Mouse (Mus musculus): Measurements from ENCODE around the gene Bckdk. TPM values are rescaled to one million over a fixed set of nuclear protein-coding genes. Genes with fewer than 3 reads are reported as not detected.
A peak's percentile ranks its signal among the peaks of the same experiment; 100 is the strongest.
"Not testable (repeated sequence)": the region's sequence is repeated elsewhere in the genome, so short reads cannot be mapped to it uniquely, and the experiment has no call there.

Bckdk gene
- total RNA-seq, 2 experiments from 2014 or later: 36.8 to 45.1 TPM

DNA sequence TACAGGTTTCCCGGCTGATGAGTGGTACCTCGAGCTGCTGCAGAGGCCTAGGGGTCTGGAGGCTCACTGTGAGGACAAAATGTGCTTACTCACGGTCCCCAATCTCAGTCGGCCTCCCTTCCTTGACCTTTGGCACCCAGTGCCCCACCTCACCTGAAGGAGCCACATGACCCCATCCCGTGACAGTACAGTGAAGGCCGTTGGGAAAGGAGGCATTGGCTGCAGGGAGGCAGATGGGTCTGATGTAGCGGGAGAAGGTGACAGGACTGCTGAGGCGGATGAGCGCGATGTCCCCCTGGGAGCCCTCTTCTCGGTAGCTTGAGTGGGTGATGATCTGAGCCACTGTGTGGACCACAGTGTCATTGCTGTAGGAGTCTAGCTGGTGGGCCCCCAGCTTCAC lies 23.0 kb downstream of the Bckdk start:
- no peak for DNase-seq (ENCODE audit: low spot score in 2 of 2)
- intact Hi-C loops (cut with DNase I): no loop called here

DNA sequence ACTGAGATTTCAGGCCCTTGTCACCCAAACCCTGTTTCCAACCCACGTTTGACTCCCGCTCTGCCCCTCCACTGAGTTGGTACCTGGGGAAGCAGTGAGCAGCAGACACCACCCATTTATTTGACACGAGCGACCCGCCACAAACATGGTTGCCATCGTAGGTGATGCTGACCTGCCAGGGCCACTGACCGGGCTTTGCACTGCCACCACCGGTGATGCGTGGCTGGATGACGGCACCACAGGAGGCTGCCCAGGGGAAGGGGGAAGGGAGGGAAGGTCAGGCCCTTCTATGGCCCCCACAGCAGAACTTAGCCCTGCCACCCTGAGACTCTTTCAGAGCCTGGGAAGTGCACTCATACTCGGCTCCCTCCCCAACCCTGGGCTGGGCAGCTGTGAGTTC lies 23.8 kb downstream of the Bckdk start:
- intact Hi-C loops (cut with DNase I): no loop called here
- no peak for DNase-seq (ENCODE audit: low spot score in 2 of 2)

DNA sequence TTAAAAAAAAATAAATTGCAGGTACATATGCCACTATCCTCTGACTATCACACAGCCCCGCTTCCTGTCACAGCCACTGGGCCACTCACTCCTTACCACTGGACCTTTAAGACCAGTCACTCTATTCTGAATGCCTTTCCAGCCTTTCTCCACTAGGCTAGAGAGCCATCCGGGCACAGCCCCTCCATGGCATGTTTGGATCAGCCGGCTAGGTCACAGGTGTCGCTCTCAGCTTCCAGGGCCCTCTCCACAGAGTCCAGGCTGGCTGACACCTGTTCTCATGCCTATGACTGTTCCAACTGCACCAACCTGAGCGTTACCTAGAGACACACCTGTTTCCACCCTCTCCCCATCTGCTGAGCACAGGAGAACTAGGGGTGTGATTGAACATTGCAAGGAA lies 24.7 kb downstream of the Bckdk start:
- DNase-seq (ENCODE audit: low spot score in 2 of 2): no peak
- intact Hi-C loops (cut with DNase I): no loop called here

DNA sequence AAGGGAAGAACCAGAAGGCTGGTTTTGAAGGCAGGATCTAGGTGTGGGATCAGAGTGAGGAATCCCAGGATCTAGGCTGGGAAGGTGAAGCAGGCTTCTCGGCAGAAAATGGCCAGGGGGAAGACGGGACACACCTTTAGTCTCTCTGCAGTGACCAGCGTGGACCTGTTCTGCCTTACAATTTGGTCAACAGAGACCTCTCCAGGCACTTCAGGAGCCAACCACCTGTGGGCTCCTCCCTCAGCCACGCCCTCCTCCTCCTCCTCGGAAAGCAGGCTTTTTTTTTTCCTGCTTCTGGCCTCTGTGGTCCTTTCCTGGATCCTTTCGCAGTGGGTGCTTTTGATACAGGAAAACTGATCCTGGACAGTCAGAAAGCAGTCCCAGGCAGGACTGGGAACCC lies 26.0 kb downstream of the Bckdk start, which contains the start of gene Prss8:
Gene Prss8, minus strand, starts transcription at position 182 of the 400 bp plus-strand sequence.
- intact Hi-C loops (cut with DNase I): no loop called here
- no peak for DNase-seq (ENCODE audit: low spot score in 2 of 2)

DNA sequence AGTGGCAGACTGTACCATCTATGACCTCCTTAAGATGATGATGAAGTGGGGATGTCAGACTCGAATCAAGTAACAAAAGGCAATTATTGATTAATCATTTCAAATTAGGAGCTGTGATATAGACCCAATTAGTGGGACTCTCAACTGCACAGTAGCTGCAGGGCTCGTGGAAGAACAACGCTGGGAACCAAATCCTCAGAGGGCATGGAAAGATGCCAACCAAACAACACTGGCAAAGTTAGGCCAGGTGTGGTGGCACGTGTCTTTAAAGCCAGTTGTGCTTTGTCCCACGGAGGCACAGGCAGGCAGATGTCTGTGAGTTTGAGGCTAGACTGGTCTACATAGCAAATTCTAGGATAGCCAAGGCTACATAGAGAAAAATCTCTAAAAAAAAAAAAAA lies 26.8 kb downstream of the Bckdk start:
- DNase-seq (ENCODE audit: low spot score in 2 of 2): no peak
- intact Hi-C loops (cut with DNase I): no loop called here

DNA sequence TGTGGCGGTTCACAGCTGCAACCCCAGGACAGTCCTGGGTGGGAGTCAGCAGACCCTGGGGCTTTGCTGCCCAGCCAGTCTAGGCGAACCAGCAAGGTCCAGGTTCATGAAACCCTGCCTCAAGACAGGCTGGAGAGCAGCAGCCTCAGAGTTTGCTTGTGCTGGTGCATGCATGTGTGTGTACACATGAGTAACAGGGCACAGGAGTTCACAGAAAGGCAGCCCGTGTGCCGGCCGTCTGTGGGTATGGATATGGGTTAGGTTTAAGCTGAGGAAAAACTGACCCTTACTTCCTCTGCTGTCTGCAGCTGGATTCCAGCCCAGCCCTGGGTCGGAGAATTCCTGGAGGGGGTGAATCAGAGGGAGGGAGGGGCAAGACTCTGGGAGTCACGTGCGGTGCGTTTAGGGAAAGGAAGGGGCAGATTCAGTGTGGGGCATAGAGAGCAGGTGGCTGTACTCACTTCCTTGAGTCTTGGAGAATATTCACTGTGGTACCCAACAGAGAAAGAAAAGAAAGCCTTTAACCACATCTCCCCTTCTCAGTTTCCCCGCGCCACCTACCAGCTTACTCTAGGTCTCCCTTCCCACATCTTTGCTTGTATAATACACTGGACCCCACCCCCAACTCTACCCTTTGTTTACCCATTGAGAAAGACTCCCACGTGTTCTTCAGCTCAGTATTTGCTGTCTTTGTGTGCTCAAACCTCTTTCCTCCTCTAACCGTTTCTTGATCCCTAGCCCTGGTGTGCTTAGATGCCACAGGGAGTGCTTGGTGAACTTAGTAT lies 27.7 kb downstream of the Bckdk start:
- intact Hi-C loops (cut with DNase I): no loop called here
- no peak for DNase-seq (ENCODE audit: low spot score in 2 of 2)

DNA sequence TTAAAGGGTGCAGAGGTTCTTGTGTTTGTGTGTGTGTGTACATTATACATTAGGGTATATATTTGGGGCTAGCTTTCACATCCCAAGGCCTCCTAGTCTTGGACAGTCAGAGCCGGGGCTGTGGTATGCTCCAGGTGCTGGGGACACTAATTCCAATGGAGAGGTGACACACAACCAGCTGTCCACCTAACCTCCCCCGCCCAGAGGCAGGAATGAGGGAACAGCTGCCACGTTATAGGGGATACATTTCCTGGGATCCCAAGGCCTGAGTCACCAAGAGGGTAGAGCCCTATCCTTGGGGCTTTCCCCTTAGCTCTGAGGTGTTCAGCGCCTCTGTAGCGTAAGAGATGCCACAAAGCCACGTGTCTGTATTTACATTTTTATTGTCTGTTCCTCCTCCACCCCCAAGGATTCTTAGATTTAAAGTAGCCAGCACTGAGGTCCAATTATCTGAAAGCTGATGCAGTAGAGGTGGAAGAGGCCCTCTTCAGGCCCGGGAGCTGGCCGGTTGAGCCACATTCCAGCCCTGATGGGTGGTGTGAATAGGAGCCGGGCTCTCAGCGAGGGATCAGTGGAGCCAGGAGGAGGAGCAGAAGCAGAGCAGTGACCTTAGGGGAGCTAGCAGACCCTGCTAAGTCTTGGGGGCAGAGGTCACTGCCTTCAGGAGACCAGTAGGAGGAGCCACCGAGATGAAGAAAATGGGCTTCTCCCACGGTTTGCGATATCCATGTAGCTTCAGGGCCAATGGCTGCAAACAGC lies 28.6 kb downstream of the Bckdk start:
- DNase-seq (ENCODE audit: low spot score in 2 of 2): no peak
- intact Hi-C loops (cut with DNase I): no loop called here

DNA sequence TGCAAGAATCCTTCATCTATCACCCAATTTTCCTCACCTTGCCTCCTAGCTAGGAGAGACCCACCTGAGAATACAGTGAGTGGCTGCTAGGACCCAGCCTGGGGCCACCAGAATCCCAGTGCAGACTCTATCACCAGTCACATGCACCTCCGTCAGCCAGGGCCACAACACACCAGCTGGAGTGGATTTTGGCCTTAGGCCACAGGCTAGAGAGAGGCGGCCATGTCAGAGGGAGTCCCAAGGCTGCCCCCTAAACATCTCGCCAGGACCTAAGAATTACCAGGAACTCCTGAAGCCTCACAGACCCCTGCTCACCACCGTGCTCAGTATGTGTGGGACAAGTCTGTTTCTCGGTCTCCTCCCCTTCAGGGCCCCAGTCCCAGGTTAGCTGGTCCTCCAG lies 30.2 kb downstream of the Bckdk start:
- intact Hi-C loops (cut with DNase I): no loop called here
- no peak for DNase-seq (ENCODE audit: low spot score in 2 of 2)

DNA sequence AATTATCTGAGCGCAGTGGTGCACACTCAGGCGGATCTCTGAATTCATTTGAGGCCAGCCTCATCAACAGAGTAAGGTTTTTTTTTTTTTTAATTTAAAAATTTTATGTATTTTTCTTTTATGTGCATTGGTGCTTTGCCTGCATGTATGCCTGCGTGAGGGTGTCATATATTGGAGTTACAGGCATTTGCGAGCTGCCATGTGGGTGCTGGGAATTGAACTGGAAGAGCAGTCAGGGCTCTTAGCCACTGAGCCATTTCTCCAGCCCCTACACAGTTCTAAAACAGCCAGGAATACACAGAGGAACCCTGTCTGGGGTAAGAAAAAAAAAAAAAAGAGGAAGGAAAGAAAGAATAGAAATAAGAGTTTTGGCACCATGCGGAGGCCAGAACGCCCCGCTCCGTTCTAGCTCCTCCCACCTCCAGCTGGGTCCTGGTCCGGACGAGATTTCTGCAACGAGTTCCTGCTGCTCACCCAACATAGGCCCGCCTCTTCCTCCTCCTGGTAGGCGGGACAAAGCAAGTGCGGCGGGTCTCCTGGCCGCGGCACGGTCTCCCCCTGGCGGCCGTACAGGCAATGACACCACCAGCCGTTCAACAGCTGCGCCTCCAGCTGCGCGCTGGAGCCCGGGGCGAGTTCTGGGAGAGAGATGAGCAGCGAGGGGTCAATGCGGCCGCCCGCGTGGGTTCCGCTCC lies 31.3 kb downstream of the Bckdk start:
- intact Hi-C loops (cut with DNase I): no loop called here
- peak; percentile 96 for DNase-seq (ENCODE audit: low spot score in 2 of 2)

DNA sequence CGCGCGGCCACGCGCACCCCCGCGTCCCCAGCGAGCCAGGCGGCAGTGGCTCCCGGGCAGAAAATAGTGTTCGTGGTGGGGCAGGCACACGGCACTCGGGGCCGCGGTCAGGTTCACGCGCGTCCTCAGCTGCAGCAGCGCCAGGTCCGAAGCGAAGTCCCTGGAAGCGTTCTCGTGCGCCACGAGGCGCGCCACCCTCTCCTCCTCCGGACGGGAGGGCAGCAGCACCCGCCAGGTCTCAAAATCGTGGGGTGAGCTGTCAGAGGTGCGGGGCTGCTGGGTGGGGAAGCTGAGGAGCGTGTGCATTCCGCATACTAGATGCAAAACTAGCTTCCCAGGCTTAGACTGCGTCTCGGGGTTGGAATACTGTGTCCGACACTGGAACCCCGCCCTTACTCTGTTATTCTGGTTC lies 31.9 kb downstream of the Bckdk start:
- intact Hi-C loops (cut with DNase I): no loop called here
- no peak for DNase-seq (ENCODE audit: low spot score in 2 of 2)

DNA sequence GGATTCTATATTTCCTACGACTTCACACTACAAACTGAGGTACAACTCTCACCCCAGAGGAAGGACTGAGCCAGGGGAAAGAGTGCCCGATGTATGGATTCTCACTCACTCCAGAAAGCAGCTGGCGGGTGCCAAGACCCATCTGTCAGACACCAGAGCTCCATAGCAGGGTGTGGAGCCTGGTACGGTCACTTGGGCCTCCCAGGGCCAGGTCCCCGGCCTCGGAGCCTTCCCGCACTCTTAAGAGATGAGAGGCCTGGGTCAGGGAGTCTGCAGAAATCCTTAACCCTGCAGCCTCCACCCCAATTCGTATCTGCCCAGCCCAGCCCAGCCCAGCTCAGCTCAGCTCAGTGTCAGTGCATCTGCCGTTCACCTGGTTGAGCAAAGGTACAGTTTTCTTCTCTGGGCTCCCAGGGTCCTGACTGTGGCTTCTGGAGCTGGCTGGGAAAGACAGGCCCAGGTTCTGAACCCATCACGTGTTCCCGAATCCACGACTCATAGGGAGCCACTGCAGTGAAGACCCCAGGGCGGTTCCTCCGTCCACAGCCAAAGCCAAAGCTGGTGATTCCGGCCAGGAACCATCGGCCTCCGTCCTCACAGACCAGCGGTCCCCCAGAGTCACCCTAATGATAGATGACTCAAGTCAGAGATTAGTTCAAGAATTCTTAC lies 32.5 kb downstream of the Bckdk start:
- intact Hi-C loops (cut with DNase I): no loop called here
- no peak for DNase-seq (ENCODE audit: low spot score in 2 of 2)

DNA sequence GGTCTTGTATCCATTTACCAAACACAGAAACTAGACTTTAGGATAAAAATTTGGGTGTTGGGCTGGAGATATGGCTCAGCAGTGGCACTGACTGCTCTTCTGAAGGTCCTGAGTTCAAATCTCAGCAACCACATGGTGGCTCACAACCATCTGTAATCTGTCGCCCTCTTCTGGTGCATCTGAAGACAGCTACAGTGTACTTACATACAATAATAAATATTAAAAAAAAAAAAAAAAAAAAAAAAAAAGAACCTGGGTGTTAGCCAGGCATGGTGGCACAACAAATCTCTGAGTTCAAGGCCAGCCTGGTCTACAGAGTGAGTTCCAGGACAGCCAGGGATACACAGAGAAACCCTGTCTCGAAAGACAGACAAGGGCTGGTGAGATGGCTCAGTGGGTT lies 38.2 kb downstream of the Bckdk start:
- intact Hi-C loops (cut with DNase I); DNase-seq (ENCODE audit: low spot score in 2 of 2): not testable (repeated sequence)

DNA sequence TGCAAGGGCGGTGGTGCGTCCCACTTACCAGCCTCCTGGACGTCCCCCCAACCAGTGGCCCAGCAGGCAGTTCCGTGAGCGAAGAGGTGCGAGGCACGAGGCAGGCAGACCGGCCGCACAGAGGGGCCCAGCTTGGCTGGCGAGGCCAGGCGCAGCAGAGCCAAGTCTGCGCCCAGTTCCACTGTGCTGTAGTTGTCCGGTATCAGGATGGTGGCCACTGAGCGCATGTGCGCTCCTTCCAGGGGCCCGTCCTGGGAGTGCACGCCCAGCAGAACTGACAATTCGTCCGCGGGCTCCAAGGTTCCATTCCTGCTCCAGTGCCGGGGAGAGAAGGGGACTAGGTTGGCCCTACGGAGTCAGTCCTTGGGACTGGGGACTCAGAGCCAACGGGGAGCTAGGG lies 40.7 kb downstream of the Bckdk start:
- intact Hi-C loops (cut with DNase I): no loop called here
- DNase-seq (ENCODE audit: low spot score in 2 of 2): no peak

DNA sequence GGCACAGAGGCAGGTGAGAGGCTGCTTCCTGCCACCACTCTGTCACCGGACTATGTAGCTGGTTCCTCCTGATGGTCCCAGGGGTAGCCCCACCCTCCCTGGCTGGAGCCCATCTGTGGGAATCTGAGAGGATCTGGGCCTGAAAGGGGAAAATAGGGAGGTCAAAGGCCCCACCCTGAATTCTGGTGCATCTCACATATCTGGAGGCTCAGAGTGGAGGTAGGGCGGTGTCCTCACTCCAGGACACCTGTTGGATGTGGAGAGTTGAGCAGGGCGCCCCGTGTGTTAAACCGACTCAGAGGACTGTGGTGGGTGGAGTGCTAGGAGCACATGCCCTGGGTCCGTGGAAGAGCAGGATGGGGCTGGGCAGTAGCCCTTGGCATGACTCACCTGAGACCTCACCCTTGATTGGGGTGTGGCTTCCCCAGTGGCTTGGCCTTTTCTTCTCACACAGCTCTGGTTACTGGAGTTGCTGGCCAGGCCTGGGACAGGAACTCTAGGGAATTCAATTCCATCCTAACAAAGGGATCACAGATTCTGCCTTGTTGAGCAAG lies 42.7 kb downstream of the Bckdk start, which contains the start of gene Prss36:
Gene Prss36, minus strand, starts transcription at position 256 of the 554 bp plus-strand sequence.
- no peak for DNase-seq (ENCODE audit: low spot score in 2 of 2)
- intact Hi-C loops (cut with DNase I): no loop called here

DNA sequence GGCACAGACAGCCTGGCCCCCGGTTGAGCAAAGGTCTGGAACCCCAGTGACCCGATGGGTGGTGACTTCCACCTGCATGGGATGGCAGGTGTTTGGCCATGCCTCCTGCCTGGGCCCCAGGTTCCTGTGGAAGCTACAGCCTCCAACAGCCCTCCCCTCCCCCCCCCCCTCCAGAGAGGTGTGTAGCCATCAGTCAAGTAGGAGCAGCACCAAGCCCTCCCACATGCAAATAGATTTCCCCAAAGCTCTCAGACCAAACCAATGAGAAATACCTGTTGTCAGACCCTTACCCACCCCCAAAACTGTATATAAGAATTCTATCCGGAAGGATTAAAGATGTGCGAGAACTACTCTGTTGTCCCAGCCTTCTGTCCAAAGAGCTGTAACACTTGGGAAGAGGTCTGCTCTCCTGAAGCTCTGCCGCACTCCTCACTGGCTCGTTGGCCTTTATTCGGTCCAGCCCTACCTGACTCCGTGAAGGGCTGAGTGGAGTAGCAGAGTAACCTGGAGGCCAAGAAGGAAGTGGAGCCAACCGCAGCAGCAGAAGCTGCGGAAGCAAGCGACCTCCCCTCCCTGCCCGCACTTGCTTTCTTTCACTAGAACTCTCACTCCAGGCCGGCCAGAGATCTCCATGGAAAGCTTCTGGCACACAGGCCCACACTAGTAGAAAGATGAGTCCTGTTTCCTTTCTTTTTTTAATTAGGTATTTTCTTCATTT lies 49.1 kb downstream of the Bckdk start:
- no peak for DNase-seq (ENCODE audit: low spot score in 2 of 2)
- intact Hi-C loops (cut with DNase I): no loop called here

DNA sequence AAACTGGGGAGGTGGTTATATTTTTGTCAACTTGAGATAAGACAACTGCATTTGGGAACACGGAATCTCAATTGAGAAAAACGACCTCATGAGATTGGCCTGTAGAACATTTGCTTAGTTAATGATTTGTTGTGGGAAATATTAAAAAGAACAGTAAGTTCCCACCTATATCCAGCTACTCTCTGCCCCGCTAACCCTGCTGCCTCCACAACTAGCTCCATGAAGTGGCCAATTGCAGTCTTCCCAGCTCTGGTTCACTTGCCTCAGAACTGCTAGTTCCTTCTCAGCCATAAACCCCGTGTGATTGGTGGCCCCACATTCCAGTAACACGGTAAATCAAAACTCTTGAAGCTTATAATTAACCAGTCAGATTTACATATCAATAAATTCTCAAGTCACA lies 55.5 kb downstream of the Bckdk start:
- DNase-seq (ENCODE audit: low spot score in 2 of 2): no peak
- intact Hi-C loops (cut with DNase I): no loop called here
